Mouse (Mus musculus) liver, adult 2 months (tissue): Measurements from ENCODE around the gene Tex14.

Experiments used
- CTCF ChIP-seq: fragments of 200-500 bp; IDR thresholded peaks from 2 replicates; pipeline ENCODE4 v1.5.1; 2011; ENCODE audit warnings: low read depth, low read length, control low read depth
- POLR2A ChIP-seq: fragments of 200-500 bp; IDR thresholded peaks from 2 replicates; pipeline ENCODE4 v1.6.1; 2011; ENCODE audit warnings: low read length, control low read depth; ENCODE audit not compliant: insufficient read depth; ENCODE audit errors: extremely low read depth

GRCm38 (mm10) chr11:87463243-87463540 is 58.3 kb downstream of the Tex14 start:
- no peak for TF ChIP-seq CTCF
- TF ChIP-seq POLR2A: no peak
